Mouse (Mus musculus) C2C12 (cell line): ENCODE results near the gene Pdcd11. TPM values are rescaled to one million over a fixed set of nuclear protein-coding genes. Genes with fewer than 3 reads are reported as not detected.

Experiments used
- H3K27me3 ChIP-seq: one replicate; pipeline ENCODE4 v1.6.1; 2011; ENCODE audit not compliant: control insufficient read depth, insufficient read depth, insufficient read length
- H3K36me3 ChIP-seq: one replicate; pipeline ENCODE4 v1.6.1; 2011; ENCODE audit not compliant: control insufficient read depth, insufficient read depth
- H3K4me3 ChIP-seq: one replicate; pipeline ENCODE4 v1.5.1; 2011; ENCODE audit warnings: mild to moderate bottlenecking, control low read depth; ENCODE audit not compliant: poor library complexity, insufficient read depth, severe bottlenecking
- H3K79me2 ChIP-seq: one replicate; pipeline ENCODE4 v1.6.1; 2011; ENCODE audit not compliant: control insufficient read depth, insufficient read depth
- H3K79me3 ChIP-seq: one replicate; pipeline ENCODE4 v1.6.1; 2011; ENCODE audit warnings: low read depth, control low read depth
- H3ac ChIP-seq: one replicate; pipeline ENCODE3; 2011; ENCODE audit warnings: low read depth; ENCODE audit not compliant: control insufficient read depth, insufficient read length
- CEBPB ChIP-seq: IDR thresholded peaks from one replicate; pipeline ENCODE4 v1.6.1; 2011; ENCODE audit warnings: low read depth, mild to moderate bottlenecking, control low read depth, moderate library complexity
- CTCF ChIP-seq: IDR thresholded peaks from one replicate; pipeline ENCODE4 v1.5.1; 2011; ENCODE audit not compliant: control insufficient read depth, insufficient read depth, insufficient read length
- FOSL1 ChIP-seq: IDR thresholded peaks from one replicate; pipeline ENCODE4 v1.8.0; 2011; ENCODE audit warnings: mild to moderate bottlenecking, low read length; ENCODE audit not compliant: poor library complexity, insufficient read depth, severe bottlenecking
- MAX ChIP-seq: IDR thresholded peaks from one replicate; pipeline ENCODE4 v1.6.1; 2011; ENCODE audit warnings: mild to moderate bottlenecking, control low read depth
- MYOD1 ChIP-seq: IDR thresholded peaks from one replicate; pipeline ENCODE4 v1.6.1; 2011; ENCODE audit warnings: low read depth; ENCODE audit not compliant: control insufficient read depth, insufficient read length
- MYOG ChIP-seq: IDR thresholded peaks from one replicate; pipeline ENCODE4 v1.6.1; 2011; ENCODE audit not compliant: control insufficient read depth, insufficient read length; ENCODE audit errors: extremely low read depth
- USF1 ChIP-seq: IDR thresholded peaks from one replicate; pipeline ENCODE4 v1.6.1; 2011; ENCODE audit warnings: low read depth, mild to moderate bottlenecking, control low read depth, moderate library complexity
- long read RNA-seq, 2 experiments: library from polyadenylated mRNA; unstranded; transcript quantifications; one replicate each; pipeline ENCODE4 v2.0.0; 2019 to 2020
- polyA plus RNA-seq: library from polyadenylated mRNA; unstranded; fragments of >200 nt; fragmentation: generic; extraction: Trizol; gene quantifications from one replicate; pipeline ENCODE4 v1.2.1, GENCODE M21; 2012; ENCODE audit warnings: missing spikeins

Pdcd11 gene
- polyA plus RNA-seq = 21.0 TPM
- long read RNA-seq, experiment 1, partial matches to known transcripts = 7 of 11 reads
- long read RNA-seq, experiment 1, other reads (novel, unspliced or antisense) = 3 of 11 reads
- long read RNA-seq, experiment 2, full-length matches to known transcripts = 25 of 57 reads
- long read RNA-seq, experiment 2, partial matches to known transcripts = 24 of 57 reads
- long read RNA-seq, experiment 2, other reads (novel, unspliced or antisense) = 8 of 57 reads

DNA sequence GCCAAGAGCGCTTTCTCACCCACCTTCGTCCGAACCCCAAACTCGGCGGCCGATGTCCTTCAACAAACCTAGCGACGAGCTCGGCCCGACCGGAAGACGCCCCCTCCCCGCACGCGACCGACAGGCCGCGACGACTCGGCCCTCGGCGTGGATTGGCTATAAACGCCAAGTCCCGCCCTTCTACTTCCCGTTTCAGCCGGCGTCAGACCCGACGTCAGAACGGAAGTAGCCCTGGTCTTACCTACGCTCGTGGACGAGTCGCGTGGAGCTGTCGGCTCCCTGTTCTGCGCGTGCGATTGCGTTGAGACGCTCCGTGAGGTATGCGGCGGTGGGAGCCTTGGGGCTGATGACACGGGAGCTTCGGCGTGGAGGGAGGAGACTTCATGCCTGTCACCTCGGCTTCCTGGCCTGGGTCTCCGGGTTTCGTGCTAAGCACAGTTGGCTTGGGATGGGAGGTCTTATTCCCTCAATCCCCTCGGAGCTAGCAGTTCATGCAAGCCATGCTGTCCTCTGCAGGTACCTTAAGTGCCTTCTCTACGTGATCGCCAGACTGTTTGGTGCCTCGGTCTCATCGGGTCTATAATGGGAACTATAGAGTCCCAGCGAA lies at the start of gene Pdcd11, which contains the start of gene Usmg5:
Gene Pdcd11, plus strand, starts transcription at position 219 of the 607 bp plus-strand sequence.
Gene Usmg5, minus strand, starts transcription at position 98 of the 607 bp plus-strand sequence.
- Histone ChIP-seq H3K79me2 (peaks cover 97% of the 10 kb centered on the region), H3ac (peak within 1 kb of the TSS; percentile 87), H3K36me3 (peaks cover 38% of the 10 kb centered on the region), H3K4me3 (peak within 1 kb of the TSS; percentile 91), H3K27me3 (no peaks in the 10 kb centered on the region), H3K79me3 (peaks cover 74% of the 10 kb centered on the region)
- TF ChIP-seq MAX (peak; percentile 95), CEBPB (no peak)

DNA sequence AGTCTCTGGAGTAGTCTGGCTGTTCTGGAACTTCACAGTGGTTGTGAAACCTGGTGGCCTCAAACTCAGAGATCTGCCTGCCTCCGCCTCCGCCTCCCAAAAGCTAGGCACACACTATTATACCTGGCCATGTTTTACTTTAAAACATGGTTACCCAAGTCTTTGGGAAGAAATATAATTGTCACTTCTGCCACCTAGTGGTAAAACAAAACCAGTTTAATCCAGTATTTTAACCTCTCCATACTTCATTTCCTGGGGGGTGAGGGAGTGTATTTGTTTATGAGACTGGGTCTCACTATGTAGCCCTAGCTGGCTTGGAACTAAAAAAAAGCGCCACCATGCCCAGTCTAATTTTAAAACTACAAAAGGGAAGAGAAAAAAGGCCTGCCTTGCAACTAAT lies 47.0 kb upstream of the Pdcd11 start:
- Histone ChIP-seq H3ac (no peak overlapping the region), H3K79me2 (no peaks in the 10 kb centered on the region), H3K79me3 (peaks cover 2% of the 10 kb centered on the region), H3K36me3 (peaks cover 52% of the 10 kb centered on the region), H3K27me3 (no peaks in the 10 kb centered on the region), H3K4me3 (no peak overlapping the region)
- no peak for TF ChIP-seq FOSL1
- TF ChIP-seq CEBPB = no peak
- no peak for TF ChIP-seq MAX
- no peak for TF ChIP-seq MYOD1
- no peak for TF ChIP-seq MYOG
- no peak for TF ChIP-seq USF1
- no peak for TF ChIP-seq CTCF

DNA sequence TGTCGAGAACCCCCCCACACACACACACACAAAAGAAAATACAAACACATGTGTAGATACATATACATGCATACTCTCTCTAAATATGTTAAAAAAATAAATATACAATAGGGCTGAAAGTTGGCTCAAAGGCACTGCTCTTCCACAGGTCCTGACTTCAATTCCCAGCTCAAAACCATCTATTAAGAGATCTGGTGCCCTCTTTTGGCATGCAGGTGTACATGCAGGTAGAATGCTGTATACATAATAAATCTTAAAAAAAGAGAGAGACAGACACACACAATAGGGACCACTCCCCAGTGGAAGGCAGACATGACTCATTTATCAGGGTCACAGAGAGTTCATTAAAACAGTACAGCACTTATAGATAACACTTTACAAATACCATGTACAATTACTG lies 44.2 kb upstream of the Pdcd11 start:
- no peak overlapping the region for H3K4me3 ChIP-seq
- peaks cover 14% of the 10 kb centered on the region for H3K79me2 ChIP-seq
- H3K36me3 ChIP-seq = peaks cover 31% of the 10 kb centered on the region
- H3ac ChIP-seq = no peak overlapping the region
- TF ChIP-seq MYOD1 = no peak
- TF ChIP-seq MAX = no peak
- TF ChIP-seq CTCF = no peak
- no peak for TF ChIP-seq FOSL1
- TF ChIP-seq CEBPB = no peak
- no peaks in the 10 kb centered on the region for H3K27me3 ChIP-seq
- peaks cover 15% of the 10 kb centered on the region for H3K79me3 ChIP-seq

DNA sequence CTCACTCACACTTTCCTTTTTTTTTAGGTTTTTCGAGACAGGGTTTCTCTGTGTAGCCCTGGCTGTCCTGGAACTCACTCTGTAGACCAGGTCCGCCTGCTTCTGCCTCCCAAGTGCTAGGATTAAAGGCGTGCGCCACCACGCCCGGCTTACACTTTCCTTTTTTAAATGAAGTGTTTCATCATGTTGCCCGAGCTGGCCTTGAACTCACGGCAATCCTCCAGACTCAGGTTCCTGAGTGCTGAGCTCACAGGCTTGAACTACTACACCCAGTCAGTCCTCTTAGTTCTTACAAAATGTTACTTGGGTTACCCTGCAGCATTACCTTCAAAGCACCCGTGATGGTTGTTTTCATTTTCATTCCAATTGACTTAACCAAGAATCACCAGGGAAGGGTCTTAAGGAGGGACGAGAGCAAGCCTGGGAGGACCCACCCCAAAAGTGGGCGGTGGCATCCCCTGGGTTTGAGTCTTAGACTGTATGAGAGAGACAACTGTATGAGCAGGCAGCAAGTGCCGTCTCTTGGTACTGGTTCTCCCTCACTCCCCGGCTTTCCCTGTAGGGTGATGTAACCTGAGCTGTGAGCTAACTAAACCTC lies 43.2 kb upstream of the Pdcd11 start:
- Histone ChIP-seq H3ac (no peak overlapping the region), H3K4me3 (no peak overlapping the region), H3K79me2 (peaks cover 14% of the 10 kb centered on the region), H3K27me3 (no peaks in the 10 kb centered on the region), H3K36me3 (peaks cover 27% of the 10 kb centered on the region), H3K79me3 (peaks cover 15% of the 10 kb centered on the region)
- no peak for TF ChIP-seq FOSL1
- TF ChIP-seq CEBPB = no peak
- TF ChIP-seq MYOD1 = no peak
- TF ChIP-seq CTCF = no peak
- no peak for TF ChIP-seq MYOG
- no peak for TF ChIP-seq USF1
- no peak for TF ChIP-seq MAX

DNA sequence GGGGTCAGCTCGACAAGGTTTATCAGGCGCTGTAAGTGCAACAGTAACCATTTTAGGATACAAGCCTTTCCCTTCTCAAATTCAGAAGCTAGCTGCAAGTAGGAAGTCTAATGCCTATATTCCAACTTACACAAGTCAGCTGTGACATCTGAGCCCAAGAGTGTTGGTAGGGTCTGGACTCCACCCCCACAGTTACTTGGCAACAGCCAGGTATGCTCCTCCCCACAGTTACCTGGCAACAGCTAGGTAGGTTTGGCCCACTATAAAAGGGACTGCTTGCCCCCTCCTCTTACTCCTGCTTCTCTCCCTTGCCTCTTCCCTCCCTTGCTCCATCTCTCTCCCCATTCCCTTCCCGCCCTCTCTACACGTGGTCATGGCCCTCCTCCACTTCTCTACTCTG lies 41.5 kb upstream of the Pdcd11 start:
- no peaks in the 10 kb centered on the region for H3K27me3 ChIP-seq
- peaks cover 14% of the 10 kb centered on the region for H3K79me2 ChIP-seq
- H3K79me3 ChIP-seq = peaks cover 15% of the 10 kb centered on the region
- no peak overlapping the region for H3ac ChIP-seq
- H3K36me3 ChIP-seq = peaks cover 27% of the 10 kb centered on the region
- H3K4me3 ChIP-seq = no peak overlapping the region
- TF ChIP-seq MYOG (no peak), MYOD1 (no peak), FOSL1 (no peak), CTCF (no peak), USF1 (no peak), MAX (no peak), CEBPB (no peak)

DNA sequence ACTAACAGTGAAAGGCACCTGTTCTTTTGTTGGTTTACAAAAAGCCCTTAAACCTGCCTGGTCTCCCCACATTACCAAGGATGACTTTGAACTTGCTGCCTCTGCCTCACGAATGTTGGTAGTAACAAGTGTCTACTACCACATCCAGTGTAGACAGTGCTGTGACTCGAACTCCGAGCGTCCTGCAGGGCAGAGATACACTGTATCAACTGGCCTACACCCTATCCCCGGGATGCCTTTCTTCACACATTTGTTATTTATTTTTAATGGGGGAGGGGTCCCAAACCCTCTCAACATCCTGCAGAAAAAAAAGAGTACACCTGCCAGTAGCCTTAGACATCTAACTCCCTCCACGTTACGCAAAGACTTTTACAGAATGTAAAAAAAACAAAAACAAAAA lies 40.7 kb upstream of the Pdcd11 start:
- Histone ChIP-seq H3K79me2 (peaks cover 14% of the 10 kb centered on the region), H3K4me3 (peak overlapping the region; percentile 56), H3K36me3 (peaks cover 27% of the 10 kb centered on the region), H3ac (peak overlapping the region; percentile 71), H3K27me3 (no peaks in the 10 kb centered on the region), H3K79me3 (peaks cover 15% of the 10 kb centered on the region)
- TF ChIP-seq MYOG (no peak), MYOD1 (no peak), MAX (no peak), USF1 (no peak), CTCF (no peak), CEBPB (no peak)
